Mouse (Mus musculus): Measurements from ENCODE around the gene Hrh1.

DNA sequence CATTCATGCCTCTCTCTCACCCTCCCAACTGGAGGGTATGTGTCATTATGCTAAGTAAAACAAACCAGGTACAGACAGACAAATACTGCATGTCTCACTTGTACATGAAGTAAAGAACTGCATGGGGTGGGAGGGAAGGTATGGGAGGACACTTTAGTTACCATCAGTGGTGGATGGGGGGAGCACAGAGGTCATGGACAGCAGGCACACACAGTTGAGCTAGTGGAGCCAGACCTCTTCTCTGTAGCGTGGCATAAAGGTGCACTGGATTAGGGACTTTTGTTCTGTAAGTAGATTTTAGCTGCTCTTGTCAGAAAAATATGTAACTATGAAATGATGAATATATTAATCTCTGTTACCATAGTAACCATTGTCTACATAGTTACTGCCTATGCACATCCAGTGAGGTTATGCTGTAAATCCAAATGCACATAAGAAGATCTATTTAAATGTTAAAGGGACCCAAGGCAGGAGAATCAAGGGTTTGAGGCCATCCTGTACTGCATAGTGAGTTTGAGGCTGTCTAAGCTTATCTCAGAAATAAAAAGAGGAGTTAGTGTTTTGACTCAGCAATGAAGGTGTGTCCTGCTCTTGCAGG, 46.6 kb downstream of the Hrh1 start:
- TF ChIP-seq CTCF (IDR thresholded peaks at IDR 0.05; ENCODE audit: low read depth): no peak
- TF ChIP-seq EP300 (optimal IDR thresholded peaks at IDR 0.05): no peak

All from stomach, postnatal 0 days (tissue).